Mouse (Mus musculus) right cerebral cortex, adult 18-20 months (tissue): ENCODE results near the gene Gm10318.

Source experiments
- DNase-seq: peaks from one replicate; pipeline ENCODE4 v3.0.0; 2022; ENCODE audit warnings: mixed read lengths

The Gm10318 gene

DNA sequence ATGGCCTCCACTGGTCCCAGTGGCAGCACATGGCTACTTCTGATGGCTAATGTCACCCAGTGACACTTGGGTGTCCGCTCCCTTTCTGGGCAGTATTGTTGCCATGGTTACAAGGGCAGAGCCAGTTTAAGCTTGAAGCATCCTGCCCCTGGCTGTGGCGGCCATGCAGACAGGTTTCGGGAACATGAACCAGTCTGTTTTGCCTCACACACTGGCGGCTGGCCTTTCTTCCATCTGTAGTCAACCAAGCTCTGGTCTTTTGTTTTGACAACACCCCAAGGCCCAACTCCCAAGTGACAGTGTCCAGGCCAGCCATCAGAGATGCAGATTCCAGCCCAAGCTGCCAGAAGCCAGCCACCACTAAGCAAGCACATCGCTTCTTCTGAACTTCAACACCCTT lies 42.9 kb downstream of the Gm10318 start:
- DNase-seq: no peak

DNA sequence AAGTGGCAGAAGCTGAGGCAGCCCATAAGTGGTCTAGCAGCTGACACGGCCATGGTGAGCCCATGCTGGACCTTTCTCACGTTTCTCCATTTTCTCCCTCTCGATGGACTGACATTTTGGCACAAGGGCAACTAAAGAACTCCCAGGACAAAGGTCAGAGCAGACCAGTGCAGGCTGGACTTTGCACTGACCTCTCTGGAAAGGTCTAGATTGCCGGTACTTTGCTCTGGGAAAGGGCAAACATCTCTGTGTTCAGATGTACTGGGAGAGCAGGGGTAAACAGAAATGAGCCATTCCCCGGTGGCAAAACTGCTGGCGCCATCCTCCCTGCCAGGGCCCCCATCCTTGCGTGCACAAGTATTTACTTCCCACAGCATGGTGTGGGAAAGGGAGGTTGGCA lies 47.5 kb downstream of the Gm10318 start:
- DNase-seq: no peak

DNA sequence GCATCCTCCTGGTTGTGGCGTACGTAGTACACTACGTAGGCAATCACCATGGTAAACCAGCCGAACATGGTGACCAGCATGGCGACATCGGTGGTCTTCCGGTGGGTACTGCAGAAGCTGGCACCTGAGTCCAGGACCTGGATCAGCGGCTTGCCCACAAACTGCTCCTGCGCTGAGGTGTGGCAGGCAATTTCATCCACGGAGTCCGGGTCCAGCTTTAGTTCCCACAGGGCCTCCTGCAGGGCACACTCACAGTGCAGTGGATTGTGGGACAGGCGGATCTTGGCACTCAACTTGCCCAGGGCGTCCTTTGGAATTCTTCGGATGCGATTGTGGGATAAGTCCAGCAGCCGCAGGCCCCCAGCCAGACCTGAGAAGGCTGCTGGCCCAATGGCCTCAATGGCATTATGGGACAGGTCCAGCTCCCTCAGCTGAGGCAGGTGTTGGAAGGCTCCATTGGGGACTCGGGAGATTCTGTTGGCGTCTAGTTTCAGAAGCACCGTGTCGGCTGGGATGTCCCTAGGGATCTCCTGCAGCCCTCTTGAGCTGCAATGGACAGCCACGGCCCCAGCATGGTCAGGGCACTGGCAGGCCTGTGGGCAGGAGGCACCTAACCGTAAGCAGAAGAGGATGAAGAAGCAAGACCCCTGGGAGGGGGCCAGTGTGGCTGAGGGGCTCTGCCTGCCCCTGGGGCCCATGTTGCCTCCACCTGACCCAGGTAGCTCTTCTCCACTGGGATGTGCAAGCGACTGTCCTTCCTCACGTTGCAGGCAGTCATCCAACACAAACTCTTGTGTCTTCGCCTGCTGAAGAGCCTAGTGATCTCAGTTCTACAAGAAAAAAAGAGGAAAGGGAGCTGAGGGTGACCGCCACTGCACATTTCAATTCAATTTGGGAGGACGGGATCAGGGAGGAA lies 48.5 kb downstream of the Gm10318 start:
- DNase-seq: no peak

DNA sequence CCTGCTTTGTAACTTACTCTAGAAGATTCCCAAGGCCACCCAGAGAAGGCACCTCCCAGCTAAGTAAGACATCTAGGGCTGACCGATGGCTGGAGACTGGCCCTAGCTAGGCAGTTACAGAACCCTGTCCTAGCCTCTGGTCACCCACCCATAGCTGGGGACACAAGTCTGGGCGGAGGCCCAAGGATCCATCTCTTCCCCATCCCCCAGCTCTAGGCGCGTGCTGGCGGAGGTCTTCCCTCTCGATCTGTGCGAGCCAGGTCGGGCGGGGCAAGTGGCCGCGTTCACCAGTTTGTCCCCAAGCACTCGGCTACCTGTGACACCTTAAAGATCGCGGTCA lies 49.2 kb downstream of the Gm10318 start:
- peak; percentile 30 for DNase-seq

DNA sequence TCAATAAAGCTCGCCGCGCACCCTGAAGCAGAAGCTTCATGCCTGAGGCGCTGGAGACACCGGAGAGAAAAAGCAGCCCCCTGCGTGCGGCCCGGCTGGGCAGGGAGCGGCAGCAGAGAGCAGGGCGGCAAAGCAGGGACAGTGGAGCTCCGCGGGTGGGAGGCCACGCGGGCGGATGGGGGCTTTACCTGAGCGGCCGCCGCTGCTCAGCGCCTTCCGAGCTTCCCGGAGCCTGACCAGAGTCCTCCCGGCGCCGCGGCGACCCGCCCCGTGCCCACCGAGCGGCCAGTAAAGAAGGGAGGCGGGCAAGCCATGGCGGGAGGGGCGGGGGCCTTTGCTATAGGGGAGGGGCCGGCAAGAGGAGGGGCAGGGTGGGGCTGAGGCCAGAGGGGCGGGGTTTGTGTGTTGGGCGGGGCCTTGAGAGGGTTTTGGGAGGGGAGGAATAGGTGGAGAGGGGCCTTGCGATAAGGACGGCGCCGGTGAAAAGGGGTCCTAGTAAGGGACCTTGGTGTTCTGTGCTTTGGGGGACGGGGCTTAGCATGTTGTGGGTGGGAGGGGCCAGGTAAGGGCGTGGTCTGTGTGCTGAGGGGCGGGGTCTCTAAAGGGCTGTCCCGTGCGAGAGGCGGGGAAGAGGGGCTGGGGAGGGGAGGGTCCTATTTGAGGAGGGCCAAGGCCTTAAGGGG lies 49.7 kb downstream of the Gm10318 start, which contains the start of gene Lrrc3:
Lrrc3 (minus strand) TSS at position 326 of the 683 bp plus-strand sequence.
- DNase-seq: peak; percentile 42

DNA sequence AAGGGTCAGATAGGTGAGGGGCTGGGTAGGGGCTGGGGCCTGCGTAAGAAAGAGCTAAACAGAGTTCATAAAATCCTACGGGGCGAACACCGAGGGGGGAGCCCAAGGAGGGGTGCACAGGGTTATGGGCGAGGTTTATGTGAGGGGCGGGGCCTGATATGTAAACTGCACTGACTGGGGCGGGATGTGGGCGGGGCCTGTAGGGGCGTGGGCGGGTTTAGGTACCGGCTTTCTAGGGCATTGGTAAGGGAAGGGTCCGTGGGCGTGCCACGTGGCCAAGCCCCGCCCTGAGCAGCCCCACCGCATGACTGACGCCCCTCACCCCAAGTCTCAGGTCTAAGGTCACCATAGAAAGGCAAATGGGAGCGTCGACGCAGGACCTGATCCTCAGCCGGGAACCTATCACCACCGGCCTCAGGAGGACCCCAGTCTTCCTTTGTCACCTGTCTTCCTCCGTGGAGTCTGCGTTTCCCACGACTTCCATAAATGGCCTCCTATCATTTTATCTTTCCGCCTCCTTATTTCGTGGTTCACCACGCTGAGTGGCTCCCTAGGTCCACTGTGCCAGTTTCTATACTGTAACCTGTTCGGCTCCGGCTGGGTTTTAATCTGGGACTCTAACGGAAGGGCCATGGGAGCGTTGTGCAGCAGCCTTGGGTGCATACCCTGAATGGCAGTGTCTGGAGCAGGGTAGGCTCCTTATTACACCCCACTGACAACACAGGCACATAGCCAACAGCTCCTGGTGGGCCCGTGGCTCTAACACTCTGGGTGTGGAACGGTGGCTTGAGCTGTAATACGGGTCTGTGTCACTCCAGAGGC lies 50.4 kb downstream of the Gm10318 start:
- DNase-seq: peak; percentile 73
